Mouse (Mus musculus) leukemia stem cell, adult 10-12 weeks (primary cell): ENCODE measurements around the gene Arrb1. TPM values are rescaled to one million over a fixed set of nuclear protein-coding genes. Genes with fewer than 3 reads are reported as not detected.

Experiments
- polyA plus RNA-seq: library from polyadenylated mRNA; stranded (reverse); fragments of >175 nt; gene quantifications from 2 replicates; pipeline ENCODE4 v1.2.3, GENCODE M21; 2012; ENCODE audit warnings: low replicate concordance

Gene Arrb1
- 34.8 and 134 TPM in 2 replicates for polyA plus RNA-seq

GRCm38 (mm10) chr7:99534901-99535735 lies at the start of gene Arrb1:
Gene Arrb1, plus strand, starts transcription at chr7:99535466.

DNA sequence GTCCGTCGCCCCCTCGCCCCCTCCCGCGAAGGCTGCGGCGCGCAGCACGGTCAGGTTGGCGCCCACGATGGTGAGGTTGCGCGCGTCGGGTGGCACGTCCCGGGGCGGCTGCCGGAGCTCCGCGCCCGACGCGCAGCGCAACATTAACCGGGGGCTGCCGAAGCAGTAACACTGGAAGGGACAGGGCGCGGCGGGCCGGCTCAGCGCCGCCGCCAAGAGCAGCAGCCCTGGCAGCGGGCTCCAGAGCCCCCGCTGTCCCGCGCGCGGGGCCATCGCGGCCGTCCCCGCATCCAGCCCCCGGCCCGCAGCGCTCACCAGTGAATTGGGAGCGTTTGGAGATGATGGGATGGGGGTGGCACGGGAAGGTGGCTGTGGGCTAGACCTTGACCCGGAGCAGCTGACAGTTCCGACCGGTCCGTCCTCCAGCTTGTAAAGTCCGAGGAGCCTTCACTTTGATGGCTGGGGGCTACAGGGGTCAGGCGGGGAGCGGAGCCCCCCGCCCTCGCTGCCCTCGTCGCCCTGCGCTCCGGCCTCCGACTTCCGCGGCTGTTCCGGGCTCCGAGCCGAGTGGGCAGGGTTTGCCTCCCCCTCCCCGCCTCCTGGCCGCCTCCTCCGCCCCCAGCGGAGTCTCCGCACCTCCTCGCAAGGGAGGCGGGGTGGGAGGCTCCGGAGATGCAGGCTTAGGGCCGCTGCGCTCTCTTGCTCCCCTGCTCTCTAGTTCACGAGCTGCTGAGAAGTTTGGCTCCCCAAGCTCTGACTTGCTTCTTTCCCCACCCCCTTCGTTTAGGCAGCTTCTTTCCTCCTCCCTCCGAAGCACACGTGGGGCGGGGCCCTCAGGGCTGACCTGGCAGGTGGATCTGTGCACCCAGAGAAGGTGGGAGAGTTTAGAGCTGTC lies 91.4 kb downstream of the Arrb1 start, which contains the start of gene Tpbgl:
Tpbgl (minus strand) TSS at position 728 of the 895 bp plus-strand sequence.

Other genes starting within 250 kb of the Arrb1 start
- gene Serpinh1, start 182.2 kb upstream of the Arrb1 start, polyA plus RNA-seq: 8.9 and 30.8 TPM in 2 replicates
- gene Gdpd5, start 154.1 kb upstream of the Arrb1 start, polyA plus RNA-seq: 6.2 and 8.7 TPM in 2 replicates
- gene Klhl35, start 69.5 kb upstream of the Arrb1 start, polyA plus RNA-seq: 0.43 TPM in 1 of 2 replicates, not detected in the other
- 33.6 and 264 TPM in 2 replicates for gene Rps3, start 51.7 kb upstream of the Arrb1 start, polyA plus RNA-seq
- gene Tpbgl, start 91.6 kb downstream of the Arrb1 start, polyA plus RNA-seq: 3.3 and 3.7 TPM in 2 replicates
- gene Slco2b1, start 175.9 kb downstream of the Arrb1 start, polyA plus RNA-seq: 2.7 and 10.0 TPM in 2 replicates
- not detected in 2 replicates for gene Olfr520, start 194.8 kb downstream of the Arrb1 start, polyA plus RNA-seq
- gene Olfr521, start 228.0 kb downstream of the Arrb1 start, polyA plus RNA-seq: not detected in 2 replicates